Mouse (Mus musculus) embryonic facial prominence, embryonic 14.5 days (tissue): Measurements from ENCODE around the gene Wdr20. TPM values are rescaled to one million over a fixed set of nuclear protein-coding genes. Genes with fewer than 3 reads are reported as not detected.
"Not testable (repeated sequence)": the region's sequence is repeated elsewhere in the genome, so short reads cannot be mapped to it uniquely, and the experiment has no call there.

ENCODE experiments used
- ATAC-seq: fragments of 200-750 bp; cut with Nextera tagmentation; 2 replicates; pipeline ENCODE4 v1.8.0; 2017; ENCODE audit warnings: low read depth, moderate number of reproducible peaks, moderate TSS enrichment
- DNase-seq: peaks from one replicate; pipeline ENCODE4 v3.0.0-alpha.2; 2015; ENCODE audit warnings: low spot score
- H3K27ac ChIP-seq: fragments of 300-500 bp; sonication (generic); replicated peaks from 2 replicates; pipeline ENCODE4 v1.5.1; 2014; ENCODE audit warnings: low read depth, mild to moderate bottlenecking, low read length, moderate library complexity
- H3K27me3 ChIP-seq: fragments of 300-500 bp; sonication (generic); replicated peaks from 2 replicates; pipeline ENCODE4 v1.6.1; 2014; ENCODE audit warnings: low read length; ENCODE audit not compliant: control insufficient read depth, insufficient read depth
- H3K36me3 ChIP-seq: fragments of 300-500 bp; sonication (generic); 2 replicates; pipeline ENCODE4 v1.6.1; 2014; ENCODE audit warnings: low read length, mixed read lengths; ENCODE audit not compliant: control insufficient read depth, insufficient read depth
- H3K4me1 ChIP-seq: fragments of 300-500 bp; sonication (generic); 2 replicates; pipeline ENCODE4 v1.6.1; 2014; ENCODE audit warnings: antibody characterized with exemption, low read length; ENCODE audit not compliant: control insufficient read depth, insufficient read depth
- H3K4me2 ChIP-seq: fragments of 300-500 bp; sonication (generic); 2 replicates; pipeline ENCODE4 v1.6.1; 2014; ENCODE audit warnings: low read depth, mild to moderate bottlenecking, low read length, moderate library complexity, mixed read lengths
- H3K4me3 ChIP-seq: fragments of 300-500 bp; sonication (generic); 2 replicates; pipeline ENCODE4 v1.5.1; 2014; ENCODE audit warnings: low read depth, mild to moderate bottlenecking, low read length
- H3K9ac ChIP-seq: fragments of 300-500 bp; sonication (generic); 2 replicates; pipeline ENCODE4 v1.6.1; 2014; ENCODE audit warnings: low read depth, mild to moderate bottlenecking, low read length, moderate library complexity, mixed read lengths
- H3K9me3 ChIP-seq: fragments of 300-500 bp; sonication (generic); 2 replicates; pipeline ENCODE4 v1.6.1; 2016; ENCODE audit warnings: low read length; ENCODE audit not compliant: control insufficient read depth
- WGBS: fragments of 180-500 bp; shearing (Covaris S2); extraction: QIAGEN DNeasy Blood & Tissue Kit; methylation state at CpG from one replicate; pipeline ENCODE4 v1.1.7; 2014; 5-methylcytosine and 5-hydroxymethylcytosine counted together
- polyA plus RNA-seq: library from polyadenylated mRNA; unstranded; fragments of >200 nt; fragmentation: Nextera tagmentation; extraction: Ambion mirVana; gene quantifications from 2 replicates; pipeline ENCODE4 v1.2.1, GENCODE M21; 2014

The Wdr20 gene
- polyA plus RNA-seq, 1 experiment from 2014 or later = 18.3 TPM

DNA sequence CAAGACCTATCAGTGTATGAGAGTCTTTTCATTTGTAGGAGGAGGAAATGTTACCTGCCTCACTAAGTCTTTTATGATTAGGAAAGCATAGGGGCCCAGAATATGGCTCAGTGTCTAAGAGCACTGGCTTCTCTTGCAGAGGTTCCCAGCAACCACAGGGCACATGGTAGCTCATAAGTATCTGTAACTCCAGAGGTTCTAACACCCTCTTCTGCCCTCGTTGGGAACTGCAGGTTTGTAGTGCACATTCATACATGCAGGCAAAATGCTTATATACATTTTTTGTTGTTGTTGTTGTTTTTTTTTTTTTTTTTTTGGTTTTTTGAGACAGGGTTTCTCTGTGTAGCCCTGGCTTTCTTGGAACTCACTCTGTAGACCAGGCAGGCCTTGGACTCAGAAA is 11.3 kb upstream of the Wdr20 start:
- Histone ChIP-seq H3K36me3 (no peaks in the 10 kb centered on the region), H3K9me3 (no peaks in the 10 kb centered on the region), H3K4me3 (no peak overlapping the region), H3K27me3 (no peaks in the 10 kb centered on the region), H3K27ac (no peak overlapping the region), H3K4me1 (no peaks in the 10 kb centered on the region), H3K4me2 (no peak overlapping the region), H3K9ac (no peak overlapping the region)
- WGBS = 46% methylated on average over 1 of the region's 1 CpGs
- DNase-seq (no peak), ATAC-seq (no peak)

DNA sequence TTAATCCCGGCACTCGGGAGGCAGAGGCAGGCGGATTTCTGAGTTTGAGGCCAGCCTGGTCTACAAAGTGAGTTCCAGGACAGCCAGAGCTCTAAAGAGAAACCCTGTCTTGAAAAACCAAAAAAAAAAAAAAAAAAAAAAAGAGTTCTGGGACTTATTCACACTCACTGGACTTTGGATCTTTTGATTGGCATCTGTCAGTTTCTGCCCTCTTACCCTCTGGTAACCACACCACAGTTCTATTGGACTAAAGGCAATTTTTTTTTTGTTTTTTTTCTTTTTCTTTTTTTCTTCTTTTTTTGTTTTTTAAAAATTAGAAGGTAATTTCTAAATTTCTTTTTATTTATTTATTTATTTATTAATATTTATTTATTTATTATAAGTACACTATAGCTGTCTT is 4.5 kb upstream of the Wdr20 start:
- ATAC-seq, H3K9me3 ChIP-seq, DNase-seq, H3K9ac ChIP-seq, H3K4me2 ChIP-seq, H3K4me3 ChIP-seq, H3K27me3 ChIP-seq, H3K36me3 ChIP-seq, H3K27ac ChIP-seq, H3K4me1 ChIP-seq: not testable (repeated sequence)
- 100% methylated on average over 3 of the region's 3 CpGs for WGBS

DNA sequence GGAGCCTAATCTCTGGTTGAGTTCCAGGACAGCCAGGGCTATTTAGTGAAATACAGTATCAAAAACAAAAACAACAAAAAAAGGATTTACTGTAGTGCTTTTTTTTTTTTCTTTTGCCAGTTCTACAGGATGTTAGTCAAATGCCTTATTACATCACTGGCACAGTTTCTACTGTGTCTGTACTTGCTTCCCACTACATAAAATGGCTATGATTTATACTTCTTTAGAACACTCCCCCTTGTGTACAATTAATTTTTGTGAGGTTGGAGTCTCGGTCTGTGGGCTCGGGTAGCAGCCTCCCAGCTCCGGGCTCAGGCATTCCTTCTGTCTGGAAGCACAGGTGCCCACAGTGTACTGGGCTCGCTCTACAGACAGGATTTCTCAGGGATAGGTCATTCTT is 1.1 kb upstream of the Wdr20 start:
- Histone ChIP-seq H3K9ac (0 out of 2 replicates have a peak overlapping the region, but pooled peaks have one; percentile 65), H3K4me2 (peak overlapping the region; percentile 82), H3K4me1 (peaks cover 20% of the 10 kb centered on the region), H3K36me3 (no peaks in the 10 kb centered on the region), H3K4me3 (peak overlapping the region; percentile 98), H3K27me3 (no peaks in the 10 kb centered on the region), H3K9me3 (no peaks in the 10 kb centered on the region), H3K27ac (no peak overlapping the region)
- ATAC-seq = no peak
- WGBS = 10% methylated on average over 4 of the region's 4 CpGs
- peak; percentile 24 for DNase-seq

DNA sequence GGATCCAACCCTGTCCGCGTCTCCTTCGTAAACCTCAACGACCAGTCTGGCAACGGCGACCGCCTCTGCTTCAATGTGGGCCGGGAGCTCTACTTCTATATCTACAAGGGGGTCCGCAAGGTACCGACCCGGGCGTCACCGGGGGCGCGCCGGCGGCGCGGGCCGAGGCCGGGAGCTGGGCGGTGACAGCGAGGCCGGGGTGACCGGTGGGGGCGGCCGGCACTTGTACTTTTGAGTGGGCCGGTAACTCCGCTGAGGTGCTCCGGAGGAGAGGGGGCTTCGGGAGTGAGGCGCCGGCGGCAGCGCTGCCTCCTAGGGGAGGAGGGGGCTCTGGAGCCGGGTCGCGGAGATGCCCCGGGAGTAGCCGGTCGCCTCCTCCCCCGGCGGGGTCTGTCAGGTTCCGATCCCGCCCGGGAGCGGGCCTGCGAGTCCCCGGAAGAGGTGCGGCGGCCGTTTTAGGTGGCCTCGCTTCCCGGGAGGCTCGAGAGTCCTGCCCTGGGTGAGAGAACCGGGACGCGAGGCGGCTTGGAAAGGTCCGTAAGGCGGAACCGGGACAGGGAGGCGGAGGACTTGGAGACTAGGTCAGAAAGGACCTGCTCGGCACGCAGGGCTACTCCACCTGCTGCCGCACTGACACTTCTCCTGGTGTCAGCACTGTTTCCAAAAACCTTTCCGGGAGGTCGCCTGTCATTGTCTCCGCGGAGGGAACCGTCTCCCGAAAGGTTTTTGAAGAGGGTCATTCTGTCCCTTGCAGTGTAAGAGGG is 596 bp downstream of the Wdr20 start:
- peaks cover 6% of the 10 kb centered on the region; the same call in 1 of the 2 replicates for H3K36me3 ChIP-seq
- DNase-seq (no peak), ATAC-seq (peak; percentile 62)
- H3K27me3 ChIP-seq = no peaks in the 10 kb centered on the region
- H3K4me1 ChIP-seq = peaks cover 20% of the 10 kb centered on the region
- H3K27ac ChIP-seq = peak overlapping the region; percentile 89
- H3K4me3 ChIP-seq = peak overlapping the region; percentile 98
- H3K9me3 ChIP-seq = no peaks in the 10 kb centered on the region
- WGBS = 1% methylated on average over 39 of the region's 72 CpGs
- H3K4me2 ChIP-seq = peak overlapping the region; percentile 70
- H3K9ac ChIP-seq = peak overlapping the region; percentile 97

DNA sequence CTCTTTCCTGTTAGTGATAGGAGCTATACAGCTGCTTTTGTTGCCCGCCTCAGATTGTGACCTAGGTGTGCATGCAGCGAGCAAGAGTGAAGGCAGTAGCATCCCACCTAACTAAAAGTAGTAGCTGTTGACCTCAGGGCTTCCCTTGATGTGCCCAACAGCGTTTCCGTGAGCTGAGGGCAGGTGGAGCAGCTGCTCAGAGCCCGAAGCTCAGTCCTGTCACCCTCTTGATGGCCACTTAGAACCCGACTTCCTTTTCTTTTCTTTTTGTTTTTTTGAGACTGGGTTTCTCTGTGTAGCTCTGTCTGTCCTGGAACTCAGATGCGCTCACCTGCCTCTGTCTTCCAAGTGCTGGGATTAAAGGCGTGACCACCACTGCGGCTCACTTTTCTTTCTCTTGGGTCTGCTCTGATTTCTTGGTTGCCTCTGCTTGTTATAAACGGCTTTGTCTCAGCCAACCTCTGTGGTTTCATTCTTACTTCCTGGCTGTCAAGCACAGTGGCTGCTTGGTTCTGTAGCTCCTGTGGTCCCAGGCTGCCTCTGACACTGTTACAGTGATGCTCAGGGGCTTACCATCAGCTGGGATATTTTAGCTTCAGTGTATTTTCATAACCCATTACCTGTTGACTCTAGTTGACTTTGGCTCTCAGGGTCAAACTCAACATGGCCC is 13.2 kb downstream of the Wdr20 start:
- DNase-seq (no peak), ATAC-seq (no peak)
- H3K9ac ChIP-seq = no peak overlapping the region
- peaks cover 18% of the 10 kb centered on the region; the same call in 1 of the 2 replicates for H3K36me3 ChIP-seq
- 70% methylated on average over 10 of the region's 10 CpGs for WGBS
- H3K9me3 ChIP-seq = no peaks in the 10 kb centered on the region
- no peak overlapping the region for H3K4me3 ChIP-seq
- H3K4me2 ChIP-seq = no peak overlapping the region
- H3K27me3 ChIP-seq = no peaks in the 10 kb centered on the region
- H3K27ac ChIP-seq = no peak overlapping the region
- no peaks in the 10 kb centered on the region for H3K4me1 ChIP-seq

DNA sequence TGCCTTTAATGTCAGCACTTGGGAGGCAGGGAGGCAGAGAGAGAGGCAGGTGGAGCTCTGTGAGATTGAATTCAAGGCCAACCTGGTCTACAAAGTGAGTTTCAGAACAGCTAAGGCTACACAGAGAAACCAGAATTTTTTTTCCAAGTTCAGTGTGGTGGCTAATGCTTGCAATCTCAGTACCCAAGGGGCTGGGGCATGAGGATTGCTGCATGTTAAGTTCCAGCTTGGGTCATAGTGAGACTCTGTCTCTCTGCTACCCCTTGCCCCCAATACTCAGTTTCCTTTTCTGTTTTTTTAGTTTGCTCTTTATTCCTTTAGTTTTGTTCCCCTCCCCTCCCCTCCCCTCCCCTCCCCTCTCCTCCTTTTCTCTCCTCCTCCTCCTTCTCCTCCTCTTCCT is 15.0 kb downstream of the Wdr20 start:
- Histone ChIP-seq H3K4me1 (no peaks in the 10 kb centered on the region), H3K9ac (no peak overlapping the region)
- no peak for DNase-seq

DNA sequence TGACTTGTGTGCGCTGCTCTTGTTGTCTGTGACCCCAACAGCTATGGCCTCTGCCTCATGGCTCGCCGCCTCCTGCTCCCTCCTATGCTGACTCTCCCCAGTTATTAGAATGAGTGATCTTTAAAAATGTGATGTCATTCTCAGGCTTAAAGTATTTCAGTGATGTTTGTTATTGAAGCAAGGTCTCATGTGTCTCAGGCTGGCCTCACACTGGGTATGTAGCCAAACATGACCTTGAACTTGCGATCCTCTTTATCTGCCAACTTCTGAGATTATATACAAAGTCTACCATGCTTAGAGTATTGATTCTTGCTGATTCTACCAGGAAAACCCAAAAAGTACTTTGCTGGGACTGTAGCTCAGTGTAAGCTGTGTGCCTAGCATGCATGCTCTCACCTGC is 16.2 kb downstream of the Wdr20 start:
- no peak overlapping the region for H3K4me2 ChIP-seq
- no peak overlapping the region for H3K9ac ChIP-seq
- DNase-seq = no peak
- no peak for ATAC-seq
- H3K27me3 ChIP-seq = no peaks in the 10 kb centered on the region
- no peak overlapping the region for H3K27ac ChIP-seq
- no peak overlapping the region for H3K4me3 ChIP-seq
- H3K4me1 ChIP-seq = no peaks in the 10 kb centered on the region
- no peaks in the 10 kb centered on the region for H3K9me3 ChIP-seq
- 98% methylated on average over 4 of the region's 4 CpGs for WGBS
- peaks cover 18% of the 10 kb centered on the region; the same call in 1 of the 2 replicates for H3K36me3 ChIP-seq

More for the DNA sequence above, 15.0 kb downstream of the Wdr20 start:
- no peak overlapping the region for H3K27ac ChIP-seq
- no peaks in the 10 kb centered on the region for H3K27me3 ChIP-seq
- peaks cover 18% of the 10 kb centered on the region; the same call in 1 of the 2 replicates for H3K36me3 ChIP-seq
- no peak overlapping the region for H3K4me2 ChIP-seq
- H3K4me3 ChIP-seq = no peak overlapping the region
- H3K9me3 ChIP-seq = no peaks in the 10 kb centered on the region
- no peak for ATAC-seq

DNA sequence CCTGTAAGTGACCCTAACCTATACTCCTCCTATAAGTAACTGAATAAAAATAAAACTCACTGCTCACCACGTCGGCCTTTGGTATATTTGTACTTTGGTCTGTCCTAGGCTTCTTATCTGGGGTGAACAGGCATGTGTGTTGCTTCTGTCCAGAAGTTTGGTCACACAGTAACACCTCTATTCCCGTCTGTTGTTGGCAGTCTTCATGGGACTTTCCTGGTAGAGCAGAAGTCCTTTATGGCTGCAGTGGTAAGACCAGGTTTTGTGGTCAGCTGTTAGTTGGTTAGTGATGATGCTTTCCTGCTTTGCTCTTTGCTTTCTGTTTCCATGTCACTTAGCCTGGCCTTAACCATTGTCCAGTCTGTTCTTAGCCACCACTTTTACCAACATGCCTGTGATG is 19.4 kb downstream of the Wdr20 start:
- no peak for DNase-seq
- Histone ChIP-seq H3K4me3 (no peak overlapping the region), H3K9me3 (no peaks in the 10 kb centered on the region), H3K4me2 (no peak overlapping the region), H3K36me3 (peaks cover 18% of the 10 kb centered on the region; the same call in 1 of the 2 replicates), H3K27me3 (no peaks in the 10 kb centered on the region), H3K9ac (no peak overlapping the region), H3K4me1 (no peaks in the 10 kb centered on the region), H3K27ac (no peak overlapping the region)
- no peak for ATAC-seq
- WGBS = 86% methylated on average over 3 of the region's 3 CpGs
